In genomic region chr19:3389089-3389488, GRCm38 (mm10) we compare ENCODE assay signal across 8 mouse cellular contexts. TPM values are rescaled to one million over a fixed set of nuclear protein-coding genes. Genes with fewer than 3 reads are reported as not detected.
DNase-seq lines count a peak whose midpoint lies in the region; ATAC-seq and TF ChIP-seq lines count a peak whose summit lies in the region.

No protein-coding gene starts in this region.

- WGBS in heart, embryonic 13.5 days: under 1% methylated on average over 43 of the region's 43 CpGs
- WGBS in liver, embryonic 12.5 days (ENCODE audit: insufficient replicate concordance): under 1% methylated on average over 43 of the region's 43 CpGs
- WGBS in stomach, embryonic 15.5 days: under 1% methylated on average over 42 of the region's 43 CpGs

- H3K9me3 ChIP-seq in heart, embryonic 13.5 days: peaks cover 5% of the 10 kb centered on the region
- H3K9me3 ChIP-seq in liver, embryonic 12.5 days (replicated peaks): 0 out of 2 replicates have a peak, but pooled peaks cover 5% of the 10 kb centered on the region
- H3K9me3 ChIP-seq in stomach, embryonic 15.5 days: no peaks in the 10 kb centered on the region

- H3K36me3 ChIP-seq in C2C12 (ENCODE audit: control insufficient read depth, insufficient read depth): peaks cover 21% of the 10 kb centered on the region
- H3K36me3 ChIP-seq in heart, embryonic 13.5 days: peaks cover 25% of the 10 kb centered on the region
- peaks cover 6% of the 10 kb centered on the region; the same call in 1 of the 2 replicates for H3K36me3 ChIP-seq in liver, embryonic 12.5 days
- H3K36me3 ChIP-seq in stomach, embryonic 15.5 days: peaks cover 7% of the 10 kb centered on the region; the same call in 1 of the 2 replicates

- peak overlapping the region; percentile 92 for H3K4me2 ChIP-seq in heart, embryonic 13.5 days
- H3K4me2 ChIP-seq in liver, embryonic 12.5 days: peak overlapping the region; percentile 90
- peak overlapping the region; percentile 89 for H3K4me2 ChIP-seq in stomach, embryonic 15.5 days

- H3K4me1 ChIP-seq in brown adipose tissue, adult 24 weeks (ENCODE audit: control insufficient read depth, insufficient read depth, insufficient read length, low read length): no peaks in the 10 kb centered on the region
- H3K4me1 ChIP-seq in heart, embryonic 13.5 days: peaks cover 29% of the 10 kb centered on the region
- H3K4me1 ChIP-seq in liver, embryonic 12.5 days: peaks cover 37% of the 10 kb centered on the region
- peaks cover 5% of the 10 kb centered on the region; the same call in 1 of the 2 replicates for H3K4me1 ChIP-seq in stomach, embryonic 15.5 days

- no peaks in the 10 kb centered on the region for H3K79me2 ChIP-seq in C2C12 (ENCODE audit: control insufficient read depth, insufficient read depth)

- TF ChIP-seq CTCF in C2C12 (IDR thresholded peaks at IDR 0.05; ENCODE audit: control insufficient read depth, insufficient read depth, insufficient read length): peak; percentile 51

- peak; percentile 93 for ATAC-seq in erythroid progenitor cell, adult 5-6 weeks (replicated peaks; ENCODE audit: low FRiP score, poor library complexity, severe bottlenecking)
- ATAC-seq in heart, embryonic 13.5 days (ENCODE audit: extremely low read depth, insufficient number of reproducible peaks, low FRiP score, low TSS enrichment): peak; percentile 64
- ATAC-seq in liver, embryonic 12.5 days: peak; percentile 86
- peak; percentile 95 for ATAC-seq in stomach, embryonic 15.5 days (ENCODE audit: insufficient read depth, low FRiP score, low read depth)

- H3K9ac ChIP-seq in heart, embryonic 13.5 days: peak overlapping the region; percentile 81
- peak overlapping the region; percentile 71 for H3K9ac ChIP-seq in liver, embryonic 12.5 days
- H3K9ac ChIP-seq in stomach, embryonic 15.5 days: peak overlapping the region; percentile 4; the same call in 1 of the 2 replicates

- H3K79me3 ChIP-seq in C2C12 (ENCODE audit: low read depth): no peaks in the 10 kb centered on the region

- DNase-seq in kidney, postnatal 10 days: peak; percentile 94
- peak; percentile 88 for DNase-seq in neural tube, embryonic 10.5 days (ENCODE audit: extremely low spot score, low spot score)

- H3K27me3 ChIP-seq in C2C12 (ENCODE audit: control insufficient read depth, insufficient read depth, insufficient read length): no peaks in the 10 kb centered on the region
- no peaks in the 10 kb centered on the region for H3K27me3 ChIP-seq in heart, embryonic 13.5 days (replicated peaks)
- H3K27me3 ChIP-seq in liver, embryonic 12.5 days (replicated peaks): no peaks in the 10 kb centered on the region
- no peaks in the 10 kb centered on the region for H3K27me3 ChIP-seq in stomach, embryonic 15.5 days (replicated peaks)

- no peak overlapping the region; the same call in 1 of the 2 replicates for H3K27ac ChIP-seq in brown adipose tissue, adult 24 weeks (replicated peaks; ENCODE audit: low read depth, low read length)
- 0 out of 2 replicates have a peak overlapping the region, but pooled peaks have one; percentile 36 for H3K27ac ChIP-seq in heart, embryonic 13.5 days (replicated peaks)
- peak overlapping the region; percentile 78 for H3K27ac ChIP-seq in liver, embryonic 12.5 days
- 0 out of 2 replicates have a peak overlapping the region, but pooled peaks have one; percentile 9 for H3K27ac ChIP-seq in stomach, embryonic 15.5 days

- H3ac ChIP-seq in C2C12 (ENCODE audit: control insufficient read depth, insufficient read length, low read depth): no peak overlapping the region

- no peak overlapping the region for H3K4me3 ChIP-seq in C2C12 (ENCODE audit: insufficient read depth, poor library complexity, severe bottlenecking)
- H3K4me3 ChIP-seq in brown adipose tissue, adult 24 weeks (ENCODE audit: insufficient read depth, low read depth, low read length): peak overlapping the region; percentile 53
- H3K4me3 ChIP-seq in heart, embryonic 13.5 days: peak overlapping the region; percentile 56
- H3K4me3 ChIP-seq in liver, embryonic 12.5 days: peak overlapping the region; percentile 57
- H3K4me3 ChIP-seq in stomach, embryonic 15.5 days (replicated peaks): peak overlapping the region; percentile 46

TF ChIP-seq in C2C12, 6 proteins besides CTCF, POLR2A, EP300 and RAD21:
- TF ChIP-seq FOSL1 (IDR thresholded peaks at IDR 0.05; ENCODE audit: insufficient read depth, low read length, poor library complexity, severe bottlenecking) (no peak), CEBPB (IDR thresholded peaks at IDR 0.05; ENCODE audit: low read depth) (no peak), USF1 (IDR thresholded peaks at IDR 0.05; ENCODE audit: low read depth) (no peak), MYOD1 (IDR thresholded peaks at IDR 0.05; ENCODE audit: control insufficient read depth, insufficient read length, low read depth) (no peak), MAX (IDR thresholded peaks at IDR 0.05) (no peak), MYOG (IDR thresholded peaks at IDR 0.05; ENCODE audit: control insufficient read depth, extremely low read depth, insufficient read length) (no peak)

RNA-seq across cellular contexts. Expression of gene Tesmin, which starts 0.4 kb away (rescaled TPM):
- 0.39 TPM for polyA plus RNA-seq in C2C12 (2012; fragmentation: generic; extraction: Trizol)
- polyA plus RNA-seq in brown adipose tissue, adult 24 weeks (2012; ENCODE audit: insufficient read depth, insufficient read length, missing spikeins): not detected in 2 replicates
- total RNA-seq in erythroid progenitor cell, adult 5-6 weeks (2015; ENCODE audit: low replicate concordance): 1.7 TPM in 1 of 2 replicates, not detected in the other
- total RNA-seq in erythroid progenitor cell, adult 5-6 weeks (2017; ENCODE audit: low replicate concordance): not detected in 2 replicates
- polyA plus RNA-seq in heart, embryonic 13.5 days (2015; fragmentation: Nextera tagmentation; extraction: Ambion mirVana): 0.57 and 0.75 TPM in 2 replicates
- polyA plus RNA-seq in liver, embryonic 12.5 days (2016; fragmentation: Nextera tagmentation; extraction: Ambion mirVana): 0.38 and 0.41 TPM in 2 replicates
- polyA plus RNA-seq in stomach, embryonic 15.5 days (2015; fragmentation: Nextera tagmentation; extraction: Ambion mirVana): 0.39 and 0.49 TPM in 2 replicates

RNA-seq across cellular contexts. Expression of gene Gal, which starts 25.3 kb away (rescaled TPM):
- polyA plus RNA-seq in C2C12 (2012; fragmentation: generic; extraction: Trizol): not detected
- polyA plus RNA-seq in brown adipose tissue, adult 24 weeks (2012; ENCODE audit: insufficient read depth, insufficient read length, missing spikeins): not detected in 2 replicates
- not detected in 2 replicates for total RNA-seq in erythroid progenitor cell, adult 5-6 weeks (2015; ENCODE audit: low replicate concordance)
- total RNA-seq in erythroid progenitor cell, adult 5-6 weeks (2017; ENCODE audit: low replicate concordance): not detected in 2 replicates
- 5.5 and 7.0 TPM in 2 replicates for polyA plus RNA-seq in heart, embryonic 13.5 days (2015; fragmentation: Nextera tagmentation; extraction: Ambion mirVana)
- 0.19 and 0.29 TPM in 2 replicates for polyA plus RNA-seq in liver, embryonic 12.5 days (2016; fragmentation: Nextera tagmentation; extraction: Ambion mirVana)
- 11.7 and 13.2 TPM in 2 replicates for polyA plus RNA-seq in stomach, embryonic 15.5 days (2015; fragmentation: Nextera tagmentation; extraction: Ambion mirVana)

Comparison
In these comparisons a context has a peak if more than half of its experiments do, and no peak if none do; other contexts are left out.
1. H3K9ac ChIP-seq: peak in every context shown above with its lines; median percentile 81 in heart, embryonic 13.5 days; 71 in liver, embryonic 12.5 days; 4 in stomach, embryonic 15.5 days.